Mouse (Mus musculus) liver, adult 2 months (tissue): ENCODE results near the gene Tmem190. TPM values are rescaled to one million over a fixed set of nuclear protein-coding genes. Genes with fewer than 3 reads are reported as not detected.

ENCODE experiments used
- DNase-seq: peaks from one replicate; pipeline ENCODE4 v3.0.0-alpha.2; 2011; ENCODE audit warnings: low read depth, low spot score; ENCODE audit errors: extremely low read depth
- H3K27ac ChIP-seq: fragments of 200-500 bp; replicated peaks from 2 replicates; pipeline ENCODE4 v1.5.1; 2012; ENCODE audit warnings: low read depth, mild to moderate bottlenecking, control low read depth, inconsistent platforms, low read length; ENCODE audit not compliant: insufficient read depth
- H3K27me3 ChIP-seq: fragments of 200-500 bp; 2 replicates; pipeline ENCODE4 v1.6.1; 2012; ENCODE audit warnings: mild to moderate bottlenecking, moderate library complexity, low read length, inconsistent platforms; ENCODE audit not compliant: control insufficient read depth, insufficient read depth
- H3K36me3 ChIP-seq: fragments of 200-500 bp; 2 replicates; pipeline ENCODE4 v1.6.1; 2012; ENCODE audit warnings: low read length, inconsistent platforms; ENCODE audit not compliant: control insufficient read depth, insufficient read depth
- H3K4me1 ChIP-seq: fragments of 200-500 bp; 2 replicates; pipeline ENCODE4 v1.6.1; 2011; ENCODE audit warnings: low read length; ENCODE audit not compliant: control insufficient read depth, insufficient read depth
- H3K4me3 ChIP-seq: fragments of 200-500 bp; 2 replicates; pipeline ENCODE4 v1.5.1; 2011; ENCODE audit warnings: low read depth, mild to moderate bottlenecking, control low read depth, low read length, moderate library complexity; ENCODE audit not compliant: insufficient read depth
- H3K79me2 ChIP-seq: fragments of 200-500 bp; 2 replicates; pipeline ENCODE4 v1.6.1; 2012; ENCODE audit warnings: inconsistent platforms, mild to moderate bottlenecking, low read length, moderate library complexity; ENCODE audit not compliant: control insufficient read depth, insufficient read depth
- H3K9ac ChIP-seq: fragments of 200-500 bp; 2 replicates; pipeline ENCODE4 v1.6.1; 2012; ENCODE audit warnings: low read depth, mild to moderate bottlenecking, control low read depth, inconsistent platforms, low read length
- CTCF ChIP-seq: fragments of 200-500 bp; IDR thresholded peaks from 2 replicates; pipeline ENCODE4 v1.5.1; 2011; ENCODE audit warnings: low read depth, low read length, control low read depth
- POLR2A ChIP-seq: fragments of 200-500 bp; IDR thresholded peaks from 2 replicates; pipeline ENCODE4 v1.6.1; 2011; ENCODE audit warnings: low read length, control low read depth; ENCODE audit not compliant: insufficient read depth; ENCODE audit errors: extremely low read depth
- WGBS: fragments of 180-500 bp; shearing (Covaris S2); methylation state at CpG from one replicate; pipeline ENCODE4 v1.1.7; 2018; 5-methylcytosine and 5-hydroxymethylcytosine counted together
- polyA plus RNA-seq: library from polyadenylated mRNA; depleted of rRNA; stranded (reverse); fragments of >200 nt; gene quantifications from 2 replicates; pipeline ENCODE4 v1.2.3, GENCODE M21; 2012
- total RNA-seq: library from RNA; depleted of rRNA; stranded (reverse); fragments of >200 nt; gene quantifications from 2 replicates; pipeline ENCODE4 v1.2.3, GENCODE M21; 2014

The Tmem190 gene
- total and polyA plus RNA-seq, 2 experiments, result not detected

DNA sequence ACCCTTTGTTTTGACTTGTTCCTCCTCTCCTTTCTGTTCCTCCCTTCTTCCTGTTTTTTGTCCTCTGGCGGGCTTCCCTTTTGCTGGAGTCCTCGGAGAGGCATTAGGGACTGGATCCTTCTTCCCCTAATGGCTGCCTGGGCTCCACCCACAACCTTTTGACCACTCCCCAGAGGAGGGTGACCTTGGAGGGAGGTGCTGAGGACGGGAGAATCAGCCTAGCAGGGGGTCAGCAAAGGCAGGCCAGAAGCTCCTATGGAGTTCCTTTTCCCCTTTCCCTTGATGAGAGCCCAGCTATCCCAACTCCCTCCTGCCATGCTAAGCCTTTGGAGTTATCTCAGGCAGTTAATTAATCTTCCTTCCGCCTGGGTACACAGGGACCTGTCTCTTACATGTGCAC lies 41.6 kb upstream of the Tmem190 start:
- Histone ChIP-seq H3K4me1 (0 out of 2 replicates have a peak, but pooled peaks cover 5% of the 10 kb centered on the region), H3K79me2 (0 out of 2 replicates have a peak, but pooled peaks cover 2% of the 10 kb centered on the region), H3K27ac (peak overlapping the region; percentile 19; the same call in 1 of the 2 replicates), H3K27me3 (no peaks in the 10 kb centered on the region), H3K9ac (no peak overlapping the region), H3K4me3 (0 out of 2 replicates have a peak overlapping the region, but pooled peaks have one; percentile 17), H3K36me3 (no peaks in the 10 kb centered on the region)
- TF ChIP-seq POLR2A (0 out of 2 replicates have a peak, but pooled peaks have one; percentile 7), CTCF (no peak)
- DNase-seq, result no peak
- WGBS, result 28% methylated on average over 4 of the region's 4 CpGs

DNA sequence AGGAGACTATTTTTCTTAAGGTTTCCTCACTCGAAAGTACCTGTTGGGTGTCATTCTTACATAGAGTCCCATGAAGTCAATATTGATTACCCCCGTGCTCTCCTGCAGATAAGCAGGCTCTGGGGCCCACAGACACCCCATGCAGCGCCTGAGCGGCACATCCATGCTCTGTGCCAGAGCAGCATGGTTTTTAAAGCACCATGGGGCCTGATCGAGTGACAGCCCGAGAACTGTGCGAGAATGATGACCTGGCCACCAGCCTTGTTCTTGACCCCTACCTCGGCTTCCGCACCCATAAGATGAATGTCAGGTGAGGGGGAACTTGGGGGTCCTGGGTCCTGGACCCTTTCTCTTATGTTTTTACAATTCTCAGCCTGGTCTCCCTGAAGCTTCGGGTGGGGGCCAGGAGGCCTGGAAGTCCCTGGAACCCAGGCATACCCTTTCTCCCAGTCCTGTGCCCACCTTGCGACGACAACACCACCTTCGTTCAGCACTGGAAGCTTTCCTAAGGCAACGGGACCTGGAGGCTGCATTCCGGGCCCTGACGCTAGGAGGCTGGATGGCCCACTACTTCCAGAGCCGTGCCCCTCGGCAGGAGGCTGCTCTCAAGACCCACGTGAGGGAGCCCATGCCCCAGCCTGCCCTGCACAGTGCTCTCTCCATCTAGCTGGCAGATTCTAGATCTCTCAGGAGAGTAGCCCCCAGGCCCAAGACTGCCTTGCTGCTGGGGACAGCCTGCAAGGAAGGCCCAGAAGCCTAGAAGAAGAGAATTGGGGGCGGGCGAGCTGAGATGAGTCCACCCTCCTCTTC lies 40.9 kb upstream of the Tmem190 start:
- Histone ChIP-seq H3K36me3 (no peaks in the 10 kb centered on the region), H3K27ac (no peak overlapping the region), H3K9ac (no peak overlapping the region), H3K4me3 (no peak overlapping the region), H3K4me1 (0 out of 2 replicates have a peak, but pooled peaks cover 5% of the 10 kb centered on the region), H3K79me2 (0 out of 2 replicates have a peak, but pooled peaks cover 2% of the 10 kb centered on the region), H3K27me3 (no peaks in the 10 kb centered on the region)
- TF ChIP-seq CTCF (no peak), POLR2A (no peak)
- DNase-seq, result no peak
- 89% methylated on average over 21 of the region's 21 CpGs for WGBS

GRCm38 (mm10) chr7:4742482-4742819 lies 40.3 kb upstream of the Tmem190 start:
- Histone ChIP-seq H3K4me3 (no peak overlapping the region), H3K36me3 (no peaks in the 10 kb centered on the region), H3K27me3 (no peaks in the 10 kb centered on the region), H3K4me1 (0 out of 2 replicates have a peak, but pooled peaks cover 5% of the 10 kb centered on the region), H3K27ac (no peak overlapping the region), H3K79me2 (0 out of 2 replicates have a peak, but pooled peaks cover 2% of the 10 kb centered on the region), H3K9ac (no peak overlapping the region)
- no peak for DNase-seq
- whole genome bisulfite sequencing, result 94% methylated on average over 6 of the region's 6 CpGs
- TF ChIP-seq POLR2A (no peak), CTCF (no peak)

GRCm38 (mm10) chr7:4743354-4743753 lies 39.4 kb upstream of the Tmem190 start:
- DNase-seq, result no peak
- H3K36me3 ChIP-seq, result no peaks in the 10 kb centered on the region
- 0 out of 2 replicates have a peak, but pooled peaks cover 5% of the 10 kb centered on the region for H3K4me1 ChIP-seq
- no peak for TF ChIP-seq POLR2A
- TF ChIP-seq CTCF, result no peak
- H3K4me3 ChIP-seq, result no peak overlapping the region
- H3K9ac ChIP-seq, result no peak overlapping the region
- H3K79me2 ChIP-seq, result 0 out of 2 replicates have a peak, but pooled peaks cover 2% of the 10 kb centered on the region
- H3K27ac ChIP-seq, result no peak overlapping the region
- 84% methylated on average over 2 of the region's 2 CpGs for WGBS
- H3K27me3 ChIP-seq, result no peaks in the 10 kb centered on the region

DNA sequence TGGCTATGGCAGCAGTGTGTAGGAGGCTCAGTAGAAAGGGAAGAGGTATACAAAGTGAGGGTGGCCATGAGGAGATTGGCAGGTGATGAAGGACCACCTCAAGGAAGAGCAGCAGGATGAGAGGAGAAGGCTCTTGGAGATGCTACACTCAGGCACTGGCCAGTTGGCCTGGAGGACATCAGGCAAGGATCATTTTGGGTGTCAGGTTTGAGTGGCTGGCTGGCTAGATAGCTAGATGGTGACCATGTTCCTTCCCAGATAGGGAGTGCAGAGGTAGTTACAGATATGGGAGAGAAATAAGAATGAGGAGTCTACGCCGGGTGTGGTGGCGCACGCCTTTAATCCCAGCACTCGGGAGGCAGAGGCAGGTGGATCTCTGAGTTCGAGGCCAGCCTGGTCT lies 37.9 kb upstream of the Tmem190 start:
- 0 out of 2 replicates have a peak, but pooled peaks cover 5% of the 10 kb centered on the region for H3K4me1 ChIP-seq
- DNase-seq, result no peak
- 0 out of 2 replicates have a peak, but pooled peaks cover 2% of the 10 kb centered on the region for H3K79me2 ChIP-seq
- no peaks in the 10 kb centered on the region for H3K27me3 ChIP-seq
- H3K9ac ChIP-seq, result no peak overlapping the region
- TF ChIP-seq CTCF (no peak), POLR2A (no peak)
- WGBS, result 98% methylated on average over 6 of the region's 6 CpGs
- no peaks in the 10 kb centered on the region for H3K36me3 ChIP-seq
- H3K27ac ChIP-seq, result no peak overlapping the region
- no peak overlapping the region for H3K4me3 ChIP-seq

GRCm38 (mm10) chr7:4746326-4746980 lies 36.3 kb upstream of the Tmem190 start:
- 95% methylated on average over 22 of the region's 22 CpGs for WGBS
- Histone ChIP-seq H3K27ac (no peak overlapping the region), H3K4me3 (no peak overlapping the region), H3K9ac (no peak overlapping the region), H3K79me2 (no peaks in the 10 kb centered on the region), H3K4me1 (no peaks in the 10 kb centered on the region), H3K27me3 (no peaks in the 10 kb centered on the region), H3K36me3 (no peaks in the 10 kb centered on the region)
- DNase-seq, result no peak
- TF ChIP-seq POLR2A (no peak), CTCF (no peak)
